In the genomic region with DNA sequence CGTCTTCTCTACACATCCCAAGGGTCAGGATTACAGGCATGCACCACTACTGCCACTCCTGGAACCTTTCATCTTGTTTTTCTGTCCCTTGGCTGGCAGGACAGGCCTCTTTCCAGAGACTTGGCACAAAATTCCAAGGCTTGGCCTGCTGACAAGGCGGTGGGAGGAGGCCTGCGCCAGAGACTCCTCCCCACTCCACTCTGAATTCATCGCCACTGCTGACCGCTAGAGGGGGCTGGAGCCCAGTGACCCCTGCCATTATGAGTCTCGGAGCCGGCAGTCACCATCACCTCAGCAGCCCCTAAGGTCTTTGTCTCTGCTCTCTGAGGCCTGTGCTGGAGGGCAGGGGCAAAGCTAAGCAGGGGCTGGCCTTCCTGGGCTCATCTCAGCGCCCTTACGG, we compare ENCODE assay signal across 9 mouse cellular contexts. TPM values are rescaled to one million over a fixed set of nuclear protein-coding genes. Genes with fewer than 3 reads are reported as not detected.
DNase-seq lines count a peak whose midpoint lies in the region; ATAC-seq and TF ChIP-seq lines count a peak whose summit lies in the region.
"Had no signal": no experiment of that assay in that cellular context is flagged by ENCODE, and none has a peak within 500 bp of the region (broad histone marks: within the 10 kb centered on the region; RNA-seq: fewer than 3 reads in every experiment).

No protein-coding gene starts in this region.

- peak; percentile 91 for DNase-seq in cerebellum, adult 11 months
- DNase-seq in forebrain, embryonic 14.5 days (ENCODE audit: low spot score): peak; percentile 91
- peak; percentile 91 to 94 for DNase-seq in heart, postnatal 10 days
- peak; percentile 89 to 92 for DNase-seq in kidney, postnatal 4 days
- peak; percentile 25 to 51 for DNase-seq in thymus, adult 18-20 months

- peak overlapping the region; percentile 87; the same call in 1 of the 2 replicates for H3K27ac ChIP-seq in forebrain, embryonic 14.5 days (ENCODE audit: low read depth, low read length)
- peak overlapping the region; percentile 64; the same call in 1 of the 2 replicates for H3K27ac ChIP-seq in liver, embryonic 16.5 days (ENCODE audit: low read length)
- 0 out of 2 replicates have a peak overlapping the region, but pooled peaks have one; percentile 9 for H3K27ac ChIP-seq in neural tube, embryonic 15.5 days (replicated peaks)
- H3K27ac ChIP-seq: macrophage had no signal

- peak overlapping the region; percentile 30; the same call in 1 of the 2 replicates for H3K4me3 ChIP-seq in E14TG2a.4 (replicated peaks; ENCODE audit: low read length)
- H3K4me3 ChIP-seq in forebrain, embryonic 14.5 days (ENCODE audit: low read depth, low read length): no peak overlapping the region
- no peak overlapping the region for H3K4me3 ChIP-seq in liver, embryonic 16.5 days (ENCODE audit: low read depth, low read length)
- no peak overlapping the region for H3K4me3 ChIP-seq in neural tube, embryonic 15.5 days (replicated peaks)

- peak; percentile 77 for ATAC-seq in forebrain, embryonic 14.5 days
- ATAC-seq in liver, embryonic 16.5 days (ENCODE audit: low read depth): peak; percentile 45
- no peak for ATAC-seq in neural tube, embryonic 15.5 days (ENCODE audit: low FRiP score)

- WGBS in forebrain, embryonic 14.5 days: 4% methylated on average over 9 of the region's 9 CpGs
- 6% methylated on average over 9 of the region's 9 CpGs for WGBS in liver, embryonic 16.5 days (ENCODE audit: insufficient replicate concordance)
- WGBS in neural tube, embryonic 15.5 days: 10% methylated on average over 9 of the region's 9 CpGs

- H3K4me1 ChIP-seq in E14TG2a.4 (replicated peaks; ENCODE audit: low read depth, low read length): peaks cover 84% of the 10 kb centered on the region
- H3K4me1 ChIP-seq in forebrain, embryonic 14.5 days (ENCODE audit: control insufficient read depth, insufficient read depth, low read length): peaks cover 16% of the 10 kb centered on the region
- H3K4me1 ChIP-seq in liver, embryonic 16.5 days (ENCODE audit: control insufficient read depth, low read depth, low read length): peaks cover 50% of the 10 kb centered on the region
- H3K4me1 ChIP-seq in neural tube, embryonic 15.5 days: peaks cover 23% of the 10 kb centered on the region

- H3K27me3 ChIP-seq in E14TG2a.4 (ENCODE audit: insufficient read depth, low read length): no peaks in the 10 kb centered on the region
- no peaks in the 10 kb centered on the region for H3K27me3 ChIP-seq in forebrain, embryonic 14.5 days (replicated peaks; ENCODE audit: control insufficient read depth, insufficient read depth, low read length)
- no peaks in the 10 kb centered on the region for H3K27me3 ChIP-seq in liver, embryonic 16.5 days (ENCODE audit: control insufficient read depth, insufficient read depth, low read depth, low read length)
- H3K27me3 ChIP-seq in neural tube, embryonic 15.5 days (replicated peaks): no peaks in the 10 kb centered on the region

- TF ChIP-seq CTCF in E14TG2a.4 (conservative IDR thresholded peaks at IDR 0.05; ENCODE audit: low read length): peak; percentile 90

- intact Hi-C loops in heart, postnatal 10 days (cut with DNase I): no loop called here

- H3K4me2 ChIP-seq in forebrain, embryonic 14.5 days (ENCODE audit: low read length): no peak overlapping the region
- 0 out of 2 replicates have a peak overlapping the region, but pooled peaks have one; percentile 2 for H3K4me2 ChIP-seq in liver, embryonic 16.5 days (ENCODE audit: low read depth, low read length)
- H3K4me2 ChIP-seq in neural tube, embryonic 15.5 days: no peak overlapping the region

- no peak overlapping the region for H3K9ac ChIP-seq in forebrain, embryonic 14.5 days (ENCODE audit: low read length)
- no peak overlapping the region for H3K9ac ChIP-seq in liver, embryonic 16.5 days (ENCODE audit: low read depth, low read length)
- H3K9ac ChIP-seq in neural tube, embryonic 15.5 days (replicated peaks): no peak overlapping the region

- no peaks in the 10 kb centered on the region for H3K36me3 ChIP-seq in E14TG2a.4 (ENCODE audit: insufficient read depth, low read length)
- H3K36me3 ChIP-seq in forebrain, embryonic 14.5 days (ENCODE audit: control insufficient read depth, insufficient read depth, low read length): no peaks in the 10 kb centered on the region
- H3K36me3 ChIP-seq in liver, embryonic 16.5 days (ENCODE audit: control insufficient read depth, insufficient read depth): no peaks in the 10 kb centered on the region
- no peaks in the 10 kb centered on the region for H3K36me3 ChIP-seq in neural tube, embryonic 15.5 days

- H3K9me3 ChIP-seq in E14TG2a.4 (ENCODE audit: low read length): no peaks in the 10 kb centered on the region
- no peaks in the 10 kb centered on the region for H3K9me3 ChIP-seq in forebrain, embryonic 14.5 days (replicated peaks; ENCODE audit: control insufficient read depth, low read length)
- H3K9me3 ChIP-seq in liver, embryonic 16.5 days (replicated peaks; ENCODE audit: control insufficient read depth, low read length): no peaks in the 10 kb centered on the region
- no peaks in the 10 kb centered on the region for H3K9me3 ChIP-seq in neural tube, embryonic 15.5 days (replicated peaks)

RNA-seq across cellular contexts. Expression of gene Commd7, which starts 23.0 kb away (rescaled TPM):
- 86.9 and 95.9 TPM in 2 replicates for polyA plus RNA-seq in forebrain, embryonic 14.5 days (2014; fragmentation: Nextera tagmentation; extraction: Ambion mirVana)
- 10 to 100 TPM; 20.1 to 24.2 TPM for total RNA-seq in heart, postnatal 10 days (2021)
- 24.8 and 25.0 TPM in 2 replicates for polyA plus RNA-seq in liver, embryonic 16.5 days (2015; fragmentation: Nextera tagmentation; extraction: Ambion mirVana)
- 91.2 and 94.4 TPM in 2 replicates for polyA plus RNA-seq in neural tube, embryonic 15.5 days (2015; fragmentation: Nextera tagmentation; extraction: Ambion mirVana)

RNA-seq across cellular contexts. Expression of gene Dnmt3b, which starts 39.7 kb away (rescaled TPM):
- polyA plus RNA-seq in forebrain, embryonic 14.5 days (2014; fragmentation: Nextera tagmentation; extraction: Ambion mirVana): 3.2 and 3.5 TPM in 2 replicates
- total RNA-seq in heart, postnatal 10 days (2021): 1 to 10 TPM; 2.4 to 2.6 TPM
- polyA plus RNA-seq in liver, embryonic 16.5 days (2015; fragmentation: Nextera tagmentation; extraction: Ambion mirVana): 3.3 and 3.8 TPM in 2 replicates
- 3.4 and 11.5 TPM in 2 replicates for polyA plus RNA-seq in neural tube, embryonic 15.5 days (2015; fragmentation: Nextera tagmentation; extraction: Ambion mirVana)

Comparison
In these comparisons a context has a peak if more than half of its experiments do, and no peak if none do; other contexts are left out.
1. DNase-seq: peak in every context shown above with its lines; median percentile 92 in heart, postnatal 10 days; 91 in cerebellum, adult 11 months; 91 in forebrain, embryonic 14.5 days; 90 in kidney, postnatal 4 days; 38 in thymus, adult 18-20 months.
2. H3K27ac ChIP-seq: peak in every context shown above with its lines; median percentile 87 in forebrain, embryonic 14.5 days; 64 in liver, embryonic 16.5 days; 9 in neural tube, embryonic 15.5 days.